Mouse (Mus musculus) ES-CJ7 (cell line): ENCODE data around the gene Bglap3.
"Not testable (repeated sequence)": the region's sequence is repeated elsewhere in the genome, so short reads cannot be mapped to it uniquely, and the experiment has no call there.

ENCODE experiments used
- DNase-seq: peaks from one replicate; pipeline ENCODE4 v3.0.0; 2011; ENCODE audit warnings: low read depth, low spot score

Gene Bglap3

DNA sequence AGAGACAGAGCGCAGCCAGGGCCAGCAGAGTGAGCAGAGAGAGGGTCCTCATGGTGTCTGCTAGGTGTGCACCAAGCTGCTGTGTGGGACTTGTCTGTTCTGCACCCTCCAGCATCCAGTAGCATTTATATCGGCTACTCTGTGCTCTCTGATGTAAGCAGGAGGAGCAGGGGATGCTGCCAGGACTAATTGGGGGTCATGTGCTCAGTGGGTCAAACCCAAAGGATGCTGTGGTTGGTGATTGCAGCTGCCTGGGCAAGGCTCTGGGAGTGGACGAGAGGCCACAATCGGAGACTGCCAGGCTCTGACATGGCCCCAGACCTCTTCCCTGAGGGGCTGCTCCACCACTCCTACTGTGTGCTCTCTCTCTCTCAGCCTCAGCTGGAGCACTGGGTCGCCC, 6.1 kb upstream of the Bglap3 start, which contains the start of gene Bglap2:
Gene Bglap2 (minus strand): TSS at position 101 of the 400 bp plus-strand sequence.
- not testable (repeated sequence) for DNase-seq

DNA sequence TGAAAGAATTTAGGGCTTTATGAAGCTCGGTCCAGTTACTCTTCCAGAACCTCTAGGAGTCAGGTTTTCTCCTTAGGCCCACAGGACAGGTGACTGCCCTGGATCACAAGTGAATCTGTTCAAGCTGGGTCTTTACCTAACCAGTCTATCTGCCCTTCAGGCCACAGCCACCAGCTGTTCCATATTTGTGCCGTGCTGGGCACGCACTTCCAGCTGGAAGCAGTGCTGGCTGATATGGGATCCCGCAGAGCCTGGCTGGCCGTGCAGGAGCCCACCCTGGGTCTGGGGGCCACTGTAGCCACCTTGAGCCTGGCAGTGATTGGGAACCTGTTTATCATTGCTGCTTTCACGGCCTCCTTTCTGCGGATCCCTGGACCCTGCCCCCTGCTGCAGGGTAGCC, 4.1 kb upstream of the Bglap3 start:
- DNase-seq = not testable (repeated sequence)

DNA sequence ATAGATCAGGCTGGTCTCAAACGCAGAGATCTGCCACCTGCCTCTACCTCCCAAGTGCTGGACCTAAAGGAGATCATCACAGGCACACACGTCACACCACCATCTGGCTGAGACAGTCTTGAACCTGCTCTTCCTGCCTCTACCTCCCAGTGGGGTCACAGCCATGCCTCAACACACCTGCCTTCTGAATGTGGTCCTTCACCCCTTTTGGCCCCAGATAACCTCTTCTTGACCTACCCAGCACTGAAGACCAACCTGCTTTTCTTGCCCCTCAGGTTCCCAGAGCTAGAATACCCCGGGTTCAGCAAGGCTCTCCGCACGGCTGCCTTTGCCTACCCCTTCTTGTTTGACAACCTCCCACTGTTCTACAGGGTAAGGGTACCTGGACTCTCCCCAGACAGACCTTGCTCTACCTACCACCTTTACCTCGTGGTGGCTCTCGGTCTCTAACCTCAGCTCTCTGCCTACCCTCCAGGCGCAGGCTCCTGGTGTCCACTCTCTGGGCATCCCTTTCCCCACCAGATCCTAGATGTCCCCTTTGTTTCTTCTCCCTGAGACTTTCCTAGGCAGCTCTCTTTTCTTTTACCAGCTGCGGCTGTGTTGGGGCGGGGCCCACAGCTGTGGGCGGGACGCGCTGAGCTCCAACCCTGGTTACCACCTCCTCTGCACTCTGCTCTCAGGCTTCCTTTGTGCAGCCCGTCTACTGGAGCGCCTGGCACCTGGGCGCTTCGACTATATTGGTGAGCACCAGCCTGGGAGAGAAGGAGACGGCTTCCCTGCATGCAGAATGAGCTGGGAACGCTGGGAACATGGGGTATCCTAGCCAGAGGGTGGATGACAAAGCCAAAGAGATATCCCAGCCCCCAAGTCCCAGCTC, 3.4 kb upstream of the Bglap3 start:
- DNase-seq = peak; percentile 55

DNA sequence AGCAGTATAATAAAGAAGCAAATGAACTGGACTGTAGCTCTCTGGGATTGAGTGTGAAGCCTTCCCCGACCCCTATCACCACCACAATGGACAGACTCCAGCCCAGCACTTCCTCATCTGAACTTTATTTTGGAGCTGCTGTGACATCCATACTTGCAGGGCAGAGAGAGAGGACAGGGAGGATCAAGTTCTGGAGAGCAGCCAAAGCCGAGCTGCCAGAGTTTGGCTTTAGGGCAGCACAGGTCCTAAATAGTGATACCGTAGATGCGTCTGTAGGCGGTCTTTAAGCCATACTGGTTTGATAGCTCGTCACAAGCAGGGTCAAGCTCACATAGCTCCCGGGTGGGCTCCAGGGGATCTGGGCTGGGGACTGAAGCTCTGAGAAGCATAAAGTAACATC, 4.0 kb downstream of the Bglap3 start:
- DNase-seq = not testable (repeated sequence)

DNA sequence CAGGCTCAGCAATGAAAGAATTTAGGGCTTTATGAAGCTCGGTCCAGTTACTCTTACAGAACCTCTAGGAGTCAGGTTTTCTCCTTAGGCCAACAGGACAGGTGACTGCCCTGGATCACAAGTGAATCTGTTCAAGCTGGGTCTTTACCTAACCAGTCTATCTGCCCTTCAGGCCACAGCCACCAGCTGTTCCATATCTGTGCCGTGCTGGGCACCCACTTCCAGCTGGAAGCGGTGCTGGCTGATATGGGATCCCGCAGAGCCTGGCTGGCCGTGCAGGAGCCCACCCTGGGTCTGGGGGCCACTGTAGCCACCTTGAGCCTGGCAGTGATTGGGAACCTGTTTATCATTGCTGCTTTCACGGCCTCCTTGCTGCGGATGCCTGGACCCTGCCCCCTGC, 5.0 kb downstream of the Bglap3 start:
- DNase-seq = not testable (repeated sequence)

DNA sequence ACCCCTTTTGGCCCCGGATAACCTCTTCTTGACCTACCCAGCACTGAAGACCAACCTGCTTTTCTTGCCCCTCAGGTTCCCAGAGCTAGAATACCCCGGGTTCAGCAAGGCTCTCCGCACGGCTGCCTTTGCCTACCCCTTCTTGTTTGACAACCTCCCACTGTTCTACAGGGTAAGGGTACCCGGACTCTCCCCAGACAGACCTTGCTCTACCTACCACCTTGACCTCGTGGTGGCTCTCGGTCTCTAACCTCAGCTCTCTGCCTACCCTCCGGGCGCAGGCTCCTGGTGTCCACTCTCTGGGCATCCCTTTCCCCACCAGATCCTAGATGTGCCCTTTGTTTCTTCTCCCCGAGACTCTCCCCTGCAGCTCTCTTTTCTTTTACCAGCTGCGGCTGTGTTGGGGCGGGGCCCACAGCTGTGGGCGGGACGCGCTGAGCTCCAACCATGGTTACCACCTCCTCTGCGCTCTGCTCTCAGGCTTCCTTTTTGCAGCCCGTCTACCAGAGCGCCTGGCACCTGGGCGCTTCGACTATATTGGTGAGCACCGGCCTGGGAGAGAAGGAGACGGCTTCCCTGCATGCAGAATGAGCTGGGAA, 5.6 kb downstream of the Bglap3 start:
- DNase-seq = not testable (repeated sequence)

DNA sequence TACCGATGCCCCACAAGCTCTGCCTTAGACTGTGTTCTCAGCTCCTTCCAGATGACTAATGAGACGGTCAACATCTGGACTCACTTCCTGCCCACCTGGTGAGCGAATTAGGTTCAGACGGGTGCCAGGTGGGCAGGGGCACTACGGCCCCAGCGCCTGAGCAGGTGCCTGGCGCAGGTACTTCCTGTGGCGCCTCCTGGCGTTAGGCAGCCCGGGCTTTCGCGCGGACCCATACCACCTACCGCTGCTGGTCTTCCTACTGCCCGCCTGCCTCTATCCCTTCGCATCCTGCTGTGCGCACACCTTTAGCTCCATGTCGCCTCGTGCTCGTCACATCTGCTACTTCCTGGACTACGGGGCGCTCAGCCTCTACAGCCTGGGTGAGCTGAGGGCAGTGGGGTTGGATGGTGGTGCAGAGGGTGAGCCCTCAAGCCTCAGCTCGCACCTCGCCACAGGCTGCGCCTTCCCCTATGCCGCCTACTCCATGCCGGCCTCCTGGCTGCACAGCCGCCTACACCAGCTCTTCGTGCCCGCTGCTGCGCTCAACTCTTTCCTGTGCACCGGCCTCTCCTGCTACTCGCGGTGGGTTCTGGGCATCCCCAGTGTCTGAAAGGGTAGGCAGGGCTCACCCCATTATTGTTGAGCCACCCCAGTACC, 6.7 kb downstream of the Bglap3 start:
- peak; percentile 35 for DNase-seq

DNA sequence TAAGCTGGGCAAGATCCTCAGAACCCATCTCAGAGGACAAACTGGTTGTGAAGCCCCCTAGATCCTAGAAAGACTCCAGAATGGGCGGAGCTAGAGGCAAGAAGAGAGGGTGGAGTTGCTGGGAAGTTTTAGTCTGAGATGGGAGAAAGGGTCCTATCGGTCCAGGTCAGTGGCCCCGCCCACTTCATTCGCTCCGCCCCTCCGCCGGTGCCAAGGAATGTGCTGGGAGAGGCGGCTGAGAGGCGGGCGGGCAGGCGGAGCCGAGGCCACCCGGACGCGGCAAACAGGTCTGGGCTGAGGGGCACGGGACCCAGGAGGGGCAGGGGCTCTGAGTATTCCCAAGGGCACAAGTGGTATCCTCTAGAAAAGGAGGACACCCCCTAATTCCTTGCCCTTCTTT, 8.2 kb downstream of the Bglap3 start, which contains the start of gene Paqr6:
Gene Paqr6 (plus strand): TSS at position 248 of the 400 bp plus-strand sequence.
- peak; percentile 87 for DNase-seq

DNA sequence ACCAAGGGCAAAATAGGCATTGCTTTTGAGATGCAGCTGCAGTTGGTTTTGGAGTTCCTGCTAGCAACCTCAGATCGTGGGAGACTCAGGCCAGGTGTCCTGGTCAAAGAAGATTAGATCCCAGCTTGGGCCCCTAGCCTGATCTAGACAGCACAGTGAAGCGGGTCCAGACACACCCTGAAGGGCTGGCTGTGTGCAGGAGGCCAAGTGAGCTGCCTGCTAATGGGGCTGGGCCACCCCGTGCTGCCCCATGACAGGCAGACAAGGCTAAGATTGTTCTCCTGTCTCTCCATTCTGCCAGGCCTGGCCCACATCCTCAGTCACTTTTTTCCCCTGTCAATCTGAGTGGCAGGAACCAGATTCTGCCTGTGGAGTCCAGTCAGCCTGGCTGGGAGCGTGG, 8.8 kb downstream of the Bglap3 start:
- DNase-seq = no peak

DNA sequence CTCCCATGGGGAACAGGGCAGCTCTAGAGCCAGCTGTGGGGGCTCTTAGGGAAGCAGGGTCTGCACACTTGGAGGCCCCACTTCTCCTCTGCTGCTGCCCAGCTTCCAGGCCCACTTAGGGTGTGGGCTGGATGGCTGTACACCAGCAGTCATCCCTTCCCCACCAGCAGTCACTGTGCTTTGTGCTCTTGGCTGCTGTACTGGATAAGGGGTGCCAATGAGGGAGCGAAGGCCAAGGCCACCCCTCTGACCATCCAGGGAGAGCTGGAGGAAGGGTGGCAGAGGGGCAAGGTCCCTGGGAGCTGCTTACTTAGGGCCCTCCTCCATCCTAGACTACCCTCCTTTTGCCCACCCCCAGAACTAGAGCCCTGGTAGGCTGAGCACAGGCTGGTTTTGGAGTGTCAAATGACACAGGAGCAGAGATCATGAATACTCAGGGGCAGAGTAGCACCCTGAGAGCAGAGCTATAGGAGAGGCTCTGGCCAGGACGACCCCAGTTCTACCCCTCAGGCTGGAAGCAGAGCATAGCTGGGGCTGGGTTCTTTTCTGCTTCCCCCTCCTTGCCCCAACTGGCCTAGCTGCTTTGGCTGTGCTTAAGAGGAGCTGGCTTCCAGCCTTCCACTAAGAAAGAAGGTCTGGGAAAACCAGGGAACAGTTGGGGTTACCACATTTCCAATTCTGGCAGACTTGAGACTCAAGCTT, 10.8 kb downstream of the Bglap3 start:
- no peak for DNase-seq

DNA sequence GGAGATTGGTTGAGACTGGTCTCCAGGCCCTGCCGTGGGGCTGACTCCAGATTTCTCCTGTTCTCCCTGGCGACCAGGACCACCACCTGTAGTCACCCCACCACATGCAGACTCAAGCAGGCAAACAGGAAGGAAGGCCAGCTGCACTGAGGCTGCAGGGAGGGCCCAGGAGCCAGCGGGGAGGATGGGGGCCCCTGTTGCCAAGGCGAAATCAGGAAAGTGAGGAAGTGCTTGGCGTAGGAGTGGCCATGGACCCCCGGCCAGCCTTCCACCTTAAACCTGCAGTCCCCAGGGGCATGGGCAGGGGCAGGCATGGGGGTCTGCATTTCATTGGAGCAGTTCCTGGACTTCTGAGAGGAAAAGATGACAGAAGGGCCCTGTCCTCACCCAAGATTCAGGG, 11.4 kb downstream of the Bglap3 start:
- DNase-seq = no peak

DNA sequence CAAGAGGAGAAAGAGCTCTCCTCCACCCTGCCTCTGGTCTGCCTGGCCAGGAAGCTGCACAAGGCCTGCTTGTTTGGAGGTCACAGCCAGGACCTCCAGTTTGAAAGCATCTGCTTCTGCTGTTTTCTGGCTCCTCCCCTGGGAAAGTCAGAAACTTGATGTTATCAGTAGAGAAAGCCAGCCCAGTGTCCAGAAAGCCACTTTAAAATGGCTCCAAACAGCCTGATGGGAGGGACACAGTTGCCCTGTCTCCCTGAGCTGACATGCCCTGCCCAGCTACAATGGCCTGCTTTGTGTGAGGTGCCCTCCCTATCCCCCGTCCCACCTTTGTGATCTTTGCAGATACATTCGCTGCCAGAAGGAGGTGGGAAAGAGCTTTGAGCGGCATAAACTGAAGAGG, 12.6 kb downstream of the Bglap3 start:
- no peak for DNase-seq

DNA sequence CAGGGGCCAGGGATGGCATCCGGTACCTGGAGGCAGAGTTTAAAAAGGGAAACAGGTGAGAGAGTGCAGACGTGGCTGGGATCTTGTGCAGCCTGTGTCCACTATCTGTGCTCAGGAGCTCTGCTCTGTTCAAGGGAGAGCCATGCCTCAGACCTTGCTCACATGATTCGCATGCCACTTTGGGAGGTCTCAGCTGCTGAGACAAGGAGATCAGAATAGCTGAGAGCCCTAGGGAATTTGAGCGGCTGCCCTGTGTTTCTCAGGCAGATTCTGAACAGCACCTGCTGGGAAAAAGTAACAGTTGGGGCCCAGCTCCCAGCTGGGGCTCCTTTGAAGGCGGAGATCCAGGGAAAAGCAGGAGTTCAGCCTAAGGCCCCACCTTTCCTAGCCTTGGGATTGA, 13.0 kb downstream of the Bglap3 start:
- DNase-seq = no peak

DNA sequence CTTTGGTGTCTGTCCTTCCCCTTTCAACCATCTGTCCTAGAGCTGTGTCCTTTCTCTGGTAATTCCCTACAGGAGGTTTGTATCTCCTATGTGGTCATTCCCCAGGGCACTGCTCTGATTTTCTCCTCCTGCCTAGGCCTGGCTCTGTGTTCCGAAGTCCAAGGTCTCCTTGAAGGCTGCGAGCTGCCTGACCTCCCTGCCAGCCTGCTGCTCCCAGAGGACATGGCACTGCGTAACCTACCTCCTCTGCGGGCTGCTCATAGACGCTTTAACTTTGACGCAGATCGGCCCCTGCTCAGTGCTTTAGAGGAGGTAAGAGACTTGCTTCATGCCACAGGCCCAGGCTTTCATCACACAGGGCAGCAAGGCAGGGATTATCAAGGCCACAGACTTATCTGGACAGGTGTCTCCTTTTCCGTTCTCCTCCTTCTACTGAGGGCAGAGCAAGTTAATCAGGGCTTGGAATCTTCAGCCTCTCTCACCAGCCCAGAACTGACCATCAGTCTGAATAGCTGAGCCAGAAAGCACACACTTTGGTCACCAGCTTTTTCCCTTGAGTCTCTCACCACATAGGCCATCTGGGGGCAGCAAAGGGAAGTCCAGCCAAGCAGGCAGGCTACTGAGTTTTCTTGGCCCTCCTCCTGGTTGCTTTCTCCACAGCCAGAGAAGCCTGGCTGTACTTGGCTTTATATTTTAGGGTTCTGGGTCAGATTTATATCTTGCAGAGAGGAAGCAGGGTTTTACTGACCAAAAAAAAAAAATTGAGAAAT, 18.0 kb downstream of the Bglap3 start:
- no peak for DNase-seq

DNA sequence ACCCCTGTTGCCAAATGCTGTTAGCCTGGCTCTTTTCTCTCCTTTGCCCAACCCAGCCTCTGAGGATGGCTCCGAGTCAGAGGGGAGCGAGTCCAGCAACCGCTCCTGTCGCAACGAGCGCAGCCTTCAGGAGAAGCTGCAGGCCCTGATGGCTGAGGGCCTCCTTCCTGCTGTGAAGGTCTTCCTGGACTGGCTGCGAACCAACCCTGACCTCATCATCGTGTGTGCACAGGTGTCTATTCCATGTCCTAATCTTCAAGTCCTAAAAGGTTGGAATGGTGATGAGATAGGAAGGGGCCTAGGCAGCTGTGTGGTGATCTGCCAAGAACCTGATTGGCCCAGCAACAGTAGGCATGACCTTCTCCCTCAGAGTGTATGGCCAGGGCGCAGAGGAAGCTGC, 19.6 kb downstream of the Bglap3 start:
- DNase-seq = no peak

DNA sequence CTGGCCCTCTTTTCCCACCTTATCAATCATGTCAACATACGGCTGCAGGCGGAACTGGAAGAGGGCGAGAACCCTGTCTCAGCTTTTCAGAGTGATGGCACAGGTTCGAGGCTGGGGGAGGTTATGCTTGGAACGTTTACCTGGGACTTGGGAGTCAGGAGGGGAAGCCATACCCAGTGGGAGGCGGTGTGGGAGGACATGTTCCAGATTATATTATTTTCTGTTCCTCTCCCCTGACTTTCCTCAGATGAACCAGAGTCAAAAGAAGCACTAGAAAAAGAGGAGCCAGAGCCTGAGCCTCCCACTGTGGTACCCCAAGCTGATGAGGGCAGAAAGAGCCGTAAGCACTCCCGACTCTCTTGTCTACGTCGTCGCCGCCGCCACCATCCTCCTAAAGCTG, 21.8 kb downstream of the Bglap3 start:
- no peak for DNase-seq

DNA sequence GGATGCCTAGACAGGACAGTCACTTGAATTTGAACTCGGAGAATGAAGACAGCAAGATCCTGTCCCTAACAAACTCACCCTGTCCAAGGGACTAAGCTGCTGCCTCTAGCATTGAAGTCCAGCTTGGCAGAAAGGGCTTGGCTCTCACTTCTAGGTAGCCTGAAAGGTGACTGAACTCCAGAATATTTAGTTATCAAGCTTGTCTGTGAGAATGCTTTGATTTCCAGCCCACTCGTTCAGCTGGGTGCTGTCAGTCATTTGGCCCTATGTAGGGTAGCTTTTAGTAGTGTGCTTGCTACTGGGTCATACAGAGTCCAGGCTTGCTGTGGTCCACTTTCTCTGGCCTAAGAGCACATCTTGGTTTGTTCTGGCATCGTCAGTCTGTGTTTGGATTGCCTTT, 33.5 kb downstream of the Bglap3 start:
- no peak for DNase-seq

DNA sequence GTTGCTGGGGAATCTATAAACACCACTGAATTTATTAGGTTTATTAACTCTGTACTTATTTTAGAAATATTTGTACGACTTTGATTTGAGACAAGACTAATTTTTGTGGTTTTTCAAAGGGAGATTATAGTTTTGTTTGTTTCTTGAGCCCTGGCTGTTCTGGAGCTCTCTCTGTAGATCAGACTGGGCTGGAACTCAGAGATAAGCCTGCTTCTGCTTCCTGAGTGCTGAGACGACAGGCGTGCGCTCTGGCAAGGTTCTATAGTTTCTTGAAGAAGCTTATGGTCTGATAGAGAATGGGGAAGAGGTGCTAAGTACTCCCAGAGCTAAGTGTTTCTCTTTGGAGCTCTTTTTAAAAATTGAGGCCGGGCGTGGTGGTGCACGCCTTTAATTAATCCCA, 34.2 kb downstream of the Bglap3 start:
- no peak for DNase-seq

DNA sequence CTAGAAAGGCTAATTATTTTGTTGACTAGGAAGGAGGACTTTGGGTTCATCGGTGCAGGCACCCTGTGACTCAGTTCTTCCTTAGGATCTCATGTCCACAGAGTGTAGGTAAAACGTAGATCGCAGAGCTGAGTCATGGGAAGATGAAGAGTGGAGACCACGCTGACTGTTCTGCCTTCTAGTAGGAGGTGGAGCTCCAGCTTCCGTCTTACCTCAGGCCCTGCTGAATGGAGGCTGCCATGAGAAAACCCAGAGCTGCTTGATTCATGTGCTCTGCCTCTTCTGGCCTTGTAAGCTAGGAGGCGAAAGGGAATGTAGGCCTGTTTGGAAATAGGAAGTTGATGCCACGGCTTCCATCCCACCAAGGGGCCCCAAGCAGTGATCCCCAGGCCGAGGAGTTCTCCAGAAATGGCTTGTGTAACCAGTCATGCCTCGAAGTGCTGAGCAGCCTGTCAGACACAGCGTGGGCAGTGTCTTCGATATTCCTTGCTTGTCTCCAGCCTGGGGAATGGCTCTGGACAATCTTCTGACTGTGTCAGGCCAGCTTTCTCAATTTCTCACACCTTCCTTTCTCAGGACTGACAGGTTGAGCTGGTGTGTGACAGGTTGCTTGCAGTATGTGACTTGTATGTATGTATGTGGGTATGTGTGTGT, 35.0 kb downstream of the Bglap3 start:
- DNase-seq = peak; percentile 55
